Mouse (Mus musculus) heart, embryonic 14.5 days (tissue): ENCODE measurements at regions not wholly inside any gene's neighbourhood (a gene's known extent, or its start where the extent isn't known, plus 50 kb on each side); places are given as distances from the start of the nearest gene placed in this dataset.

ENCODE experiments used
- ATAC-seq: fragments of 200-750 bp; cut with Nextera tagmentation; 2 replicates; pipeline ENCODE4 v1.8.0; 2017; ENCODE audit warnings: low read depth, moderate TSS enrichment; ENCODE audit not compliant: insufficient number of reproducible peaks, insufficient read depth, low FRiP score
- H3K27ac ChIP-seq, 2 experiments: fragments of 200-500 bp in 1 of 2; fragments of 300-500 bp in 1 of 2; sonication (generic) in 1 of 2; replicated peaks in 1 of 2; 2 replicates each; pipeline ENCODE4 v1.5.1; 2012 to 2014; ENCODE audit warnings: low read depth in 2 of 2, low read length in 2 of 2, control low read depth in 1 of 2, mild to moderate bottlenecking in 1 of 2, mixed read lengths in 1 of 2; ENCODE audit not compliant: control insufficient read depth in 1 of 2, insufficient read depth in 1 of 2
- H3K27me3 ChIP-seq: fragments of 300-500 bp; sonication (generic); 2 replicates; pipeline ENCODE4 v1.6.1; 2014; ENCODE audit warnings: mild to moderate bottlenecking, low read length, control low read depth; ENCODE audit not compliant: control insufficient read depth, insufficient read depth
- H3K36me3 ChIP-seq: fragments of 300-500 bp; sonication (generic); 2 replicates; pipeline ENCODE4 v1.6.1; 2014; ENCODE audit warnings: mild to moderate bottlenecking, control low read depth, low read length, mixed read lengths; ENCODE audit not compliant: control insufficient read depth, insufficient read depth
- H3K4me1 ChIP-seq, 2 experiments: fragments of 200-500 bp in 1 of 2; fragments of 300-500 bp in 1 of 2; sonication (generic) in 1 of 2; 2 replicates each; pipeline ENCODE4 v1.6.1; 2012 to 2014; ENCODE audit warnings: low read length in 2 of 2, control low read depth in 1 of 2, mixed read lengths in 1 of 2; ENCODE audit not compliant: control insufficient read depth in 2 of 2, insufficient read depth in 2 of 2
- H3K4me2 ChIP-seq: fragments of 300-500 bp; sonication (generic); 2 replicates; pipeline ENCODE4 v1.6.1; 2014; ENCODE audit warnings: mild to moderate bottlenecking, low read length
- H3K4me3 ChIP-seq, 2 experiments: fragments of 200-500 bp in 1 of 2; fragments of 300-500 bp in 1 of 2; sonication (generic) in 1 of 2; 2 replicates each; pipeline ENCODE4 v1.5.1; 2012 to 2014; ENCODE audit warnings: low read length in 2 of 2, mild to moderate bottlenecking in 2 of 2, control low read depth in 1 of 2, low read depth in 1 of 2, moderate library complexity in 1 of 2; ENCODE audit not compliant: control insufficient read depth in 1 of 2, insufficient read depth in 1 of 2
- H3K9ac ChIP-seq: fragments of 300-500 bp; sonication (generic); 2 replicates; pipeline ENCODE4 v1.6.1; 2014; ENCODE audit warnings: mild to moderate bottlenecking, low read length
- H3K9me3 ChIP-seq: fragments of 300-500 bp; sonication (generic); 2 replicates; pipeline ENCODE4 v1.6.1; 2016; ENCODE audit warnings: low read length, control low read depth; ENCODE audit not compliant: control insufficient read depth
- WGBS: fragments of 180-500 bp; shearing (Covaris S2); extraction: QIAGEN DNeasy Blood & Tissue Kit; methylation state at CpG from one replicate; pipeline ENCODE4 v1.1.7; 2014; 5-methylcytosine and 5-hydroxymethylcytosine counted together

DNA sequence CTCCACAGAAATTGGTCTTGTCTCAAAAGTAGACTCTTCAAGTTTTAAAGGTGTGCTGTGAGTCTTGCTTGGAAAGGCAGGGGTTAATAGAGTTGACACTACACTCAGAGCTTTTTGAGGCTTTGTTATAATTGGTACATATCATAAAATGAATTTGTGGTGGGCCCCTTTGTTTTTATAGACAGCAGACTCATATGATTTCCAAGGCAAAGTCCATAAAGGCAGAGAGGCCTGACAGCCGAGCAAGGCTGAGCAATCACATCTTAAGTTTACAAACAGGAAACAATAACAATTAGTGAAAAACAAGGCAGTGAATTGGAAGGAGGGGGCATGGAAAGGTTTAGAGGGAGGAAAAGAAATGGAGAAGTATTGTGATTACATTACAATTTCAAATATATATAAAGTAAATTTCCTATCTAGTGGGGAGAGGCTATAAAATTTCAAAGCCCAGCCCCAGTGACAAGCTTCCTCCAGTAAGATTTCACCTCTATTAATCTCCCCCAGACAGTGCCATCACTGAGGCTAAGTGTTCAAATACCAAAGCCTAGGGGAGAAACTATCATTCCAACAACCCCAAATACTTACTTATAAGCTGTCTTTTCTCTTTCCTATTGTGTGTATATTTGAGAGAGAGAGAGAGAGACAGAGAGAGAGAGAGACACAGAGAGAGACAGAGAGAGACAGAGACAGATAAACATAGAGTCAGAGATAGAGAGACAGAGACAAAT, 91.3 kb downstream of the Rab11fip2 start:
- no peak overlapping the region for H3K9ac ChIP-seq
- peaks cover 0 to 2% of the 10 kb centered on the region in 2 experiments; a peak in 1 of 4 replicates for H3K4me1 ChIP-seq
- ATAC-seq, result no peak
- no peak overlapping the region for H3K27ac ChIP-seq
- no peak overlapping the region for H3K4me2 ChIP-seq
- no peak overlapping the region for H3K4me3 ChIP-seq
- WGBS, result 61% methylated on average over 1 of the region's 1 CpGs
- no peaks in the 10 kb centered on the region for H3K27me3 ChIP-seq
- H3K36me3 ChIP-seq, result no peaks in the 10 kb centered on the region
- H3K9me3 ChIP-seq, result no peaks in the 10 kb centered on the region
